Mouse (Mus musculus) lung, postnatal 0 days (tissue): ENCODE measurements around the gene Abcb4. TPM values are rescaled to one million over a fixed set of nuclear protein-coding genes. Genes with fewer than 3 reads are reported as not detected.

Experiments used
- polyA plus RNA-seq: library from polyadenylated mRNA; unstranded; fragments of >200 nt; fragmentation: Nextera tagmentation; extraction: Ambion mirVana; gene quantifications from 2 replicates; pipeline ENCODE4 v1.2.1, GENCODE M21; 2015

Abcb4 gene
- polyA plus RNA-seq, 1 experiment from 2014 or later, result 0.47 TPM

Other genes starting within 250 kb of the Abcb4 start
- gene Abcb1a, start 233.6 kb upstream of the Abcb4 start, polyA plus RNA-seq, result 3.7 and 4.7 TPM in 2 replicates
- 1.4 and 1.8 TPM in 2 replicates for gene Abcb1b, start 95.6 kb upstream of the Abcb4 start, polyA plus RNA-seq
- 26.3 and 29.5 TPM in 2 replicates for gene Crot, start 103.6 kb downstream of the Abcb4 start, polyA plus RNA-seq
- gene Tmem243, start 207.0 kb downstream of the Abcb4 start, polyA plus RNA-seq, result 407 and 422 TPM in 2 replicates